Mouse (Mus musculus) erythroblast, embryonic 14.5 days (primary cell): ENCODE measurements around the gene Prkca.

ENCODE experiments used
- GATA1 ChIP-seq: IDR thresholded peaks from 2 replicates; pipeline ENCODE4 v1.6.1; 2012; ENCODE audit warnings: low read length, inconsistent platforms, mixed read lengths
- TAL1 ChIP-seq: IDR thresholded peaks from 3 replicates; pipeline ENCODE4 v1.6.1; 2012; ENCODE audit warnings: low read length, inconsistent platforms, mixed read lengths

- no peak for TF ChIP-seq GATA1
- TF ChIP-seq TAL1: no peak
Observed at GRCm38 (mm10) chr11:108196796-108197195, 146.9 kb downstream of the Prkca start.
